Mouse (Mus musculus): ENCODE measurements around the gene Lpp. TPM values are rescaled to one million over a fixed set of nuclear protein-coding genes. Genes with fewer than 3 reads are reported as not detected.

The Lpp gene
- polyA plus RNA-seq, 1 experiment from 2014 or later: 42.7 TPM

GRCm38 (mm10) chr16:24558458-24558857 lies 165.2 kb downstream of the Lpp start:
- DNase-seq (ENCODE audit: low spot score) (no peak), ATAC-seq (ENCODE audit: low read depth) (no peak)
- no peak overlapping the region for H3K27ac ChIP-seq (replicated peaks; ENCODE audit: low read depth, low read length)
- H3K9ac ChIP-seq (ENCODE audit: low read depth, low read length): no peak overlapping the region
- H3K4me3 ChIP-seq (ENCODE audit: low read depth, low read length): no peak overlapping the region
- no peaks in the 10 kb centered on the region for H3K9me3 ChIP-seq (ENCODE audit: control insufficient read depth, low read length)
- H3K36me3 ChIP-seq (ENCODE audit: control insufficient read depth, insufficient read depth, low read length): no peaks in the 10 kb centered on the region
- H3K4me1 ChIP-seq (ENCODE audit: control insufficient read depth, insufficient read depth, low read length): no peaks in the 10 kb centered on the region; the same call in 1 of the 2 replicates
- H3K4me2 ChIP-seq (ENCODE audit: low read depth, low read length): no peak overlapping the region
- WGBS: 67% methylated on average over 4 of the region's 4 CpGs
- no peaks in the 10 kb centered on the region for H3K27me3 ChIP-seq (replicated peaks; ENCODE audit: control insufficient read depth, insufficient read depth, low read length)

GRCm38 (mm10) chr16:24559811-24560210 lies 166.5 kb downstream of the Lpp start:
- WGBS: 92% methylated on average over 4 of the region's 4 CpGs

GRCm38 (mm10) chr16:24560998-24561397 lies 167.7 kb downstream of the Lpp start:
- H3K36me3 ChIP-seq (ENCODE audit: control insufficient read depth, insufficient read depth, low read length): no peaks in the 10 kb centered on the region
- no peak overlapping the region for H3K9ac ChIP-seq (ENCODE audit: low read depth, low read length)
- 89% methylated on average over 2 of the region's 2 CpGs for WGBS
- no peak for ATAC-seq (ENCODE audit: low read depth)
- DNase-seq (ENCODE audit: low spot score): no peak
- no peaks in the 10 kb centered on the region for H3K9me3 ChIP-seq (ENCODE audit: control insufficient read depth, low read length)
- no peak overlapping the region for H3K4me2 ChIP-seq (ENCODE audit: low read depth, low read length)
- H3K4me1 ChIP-seq (ENCODE audit: control insufficient read depth, insufficient read depth, low read length): peaks cover 13% of the 10 kb centered on the region
- H3K4me3 ChIP-seq (ENCODE audit: low read depth, low read length): no peak overlapping the region
- H3K27me3 ChIP-seq (replicated peaks; ENCODE audit: control insufficient read depth, insufficient read depth, low read length): no peaks in the 10 kb centered on the region
- no peak overlapping the region for H3K27ac ChIP-seq (replicated peaks; ENCODE audit: low read depth, low read length)

More at GRCm38 (mm10) chr16:24559811-24560210, 166.5 kb downstream of the Lpp start:
- no peaks in the 10 kb centered on the region for H3K9me3 ChIP-seq (ENCODE audit: control insufficient read depth, low read length)
- no peaks in the 10 kb centered on the region for H3K27me3 ChIP-seq (replicated peaks; ENCODE audit: control insufficient read depth, insufficient read depth, low read length)
- H3K4me2 ChIP-seq (ENCODE audit: low read depth, low read length): no peak overlapping the region
- no peak overlapping the region for H3K4me3 ChIP-seq (ENCODE audit: low read depth, low read length)
- no peak overlapping the region for H3K9ac ChIP-seq (ENCODE audit: low read depth, low read length)
- peaks cover under 1% of the 10 kb centered on the region; the same call in 1 of the 2 replicates for H3K4me1 ChIP-seq (ENCODE audit: control insufficient read depth, insufficient read depth, low read length)
- H3K36me3 ChIP-seq (ENCODE audit: control insufficient read depth, insufficient read depth, low read length): no peaks in the 10 kb centered on the region
- no peak overlapping the region for H3K27ac ChIP-seq (replicated peaks; ENCODE audit: low read depth, low read length)
- DNase-seq (ENCODE audit: low spot score) (no peak), ATAC-seq (ENCODE audit: low read depth) (no peak)

- no peak for DNase-seq (ENCODE audit: low spot score)
- no peak overlapping the region for H3K4me3 ChIP-seq (ENCODE audit: low read depth, low read length)
- no peaks in the 10 kb centered on the region for H3K9me3 ChIP-seq (ENCODE audit: control insufficient read depth, low read length)
- H3K4me2 ChIP-seq (ENCODE audit: low read depth, low read length): no peak overlapping the region
- no peaks in the 10 kb centered on the region for H3K27me3 ChIP-seq (replicated peaks; ENCODE audit: control insufficient read depth, insufficient read depth, low read length)
- no peak for ATAC-seq (ENCODE audit: low read depth)
- no peak overlapping the region for H3K9ac ChIP-seq (ENCODE audit: low read depth, low read length)
- no peak overlapping the region for H3K27ac ChIP-seq (replicated peaks; ENCODE audit: low read depth, low read length)
- no peaks in the 10 kb centered on the region for H3K36me3 ChIP-seq (ENCODE audit: control insufficient read depth, insufficient read depth, low read length)
- whole genome bisulfite sequencing: 63% methylated on average over 4 of the region's 4 CpGs
- H3K4me1 ChIP-seq (ENCODE audit: control insufficient read depth, insufficient read depth, low read length): peaks cover 19% of the 10 kb centered on the region
These were observed 168.3 kb downstream of the Lpp start for GRCm38 (mm10) chr16:24561602-24562001.

GRCm38 (mm10) chr16:24565311-24565710 lies 172.0 kb downstream of the Lpp start:
- DNase-seq (ENCODE audit: low spot score): peak; percentile 65
- Histone ChIP-seq H3K27me3 (replicated peaks; ENCODE audit: control insufficient read depth, insufficient read depth, low read length) (no peaks in the 10 kb centered on the region), H3K27ac (replicated peaks; ENCODE audit: low read depth, low read length) (peak overlapping the region; percentile 52; the same call in 1 of the 2 replicates), H3K4me1 (ENCODE audit: control insufficient read depth, insufficient read depth, low read length) (peaks cover 33% of the 10 kb centered on the region), H3K4me3 (ENCODE audit: low read depth, low read length) (no peak overlapping the region), H3K9ac (ENCODE audit: low read depth, low read length) (no peak overlapping the region), H3K4me2 (ENCODE audit: low read depth, low read length) (no peak overlapping the region), H3K9me3 (ENCODE audit: control insufficient read depth, low read length) (no peaks in the 10 kb centered on the region), H3K36me3 (ENCODE audit: control insufficient read depth, insufficient read depth, low read length) (no peaks in the 10 kb centered on the region)
- ATAC-seq (ENCODE audit: low read depth): no peak
- WGBS: 42% methylated on average over 7 of the region's 7 CpGs

GRCm38 (mm10) chr16:24566277-24566676 lies 173.0 kb downstream of the Lpp start:
- peaks cover 33% of the 10 kb centered on the region for H3K4me1 ChIP-seq (ENCODE audit: control insufficient read depth, insufficient read depth, low read length)
- no peaks in the 10 kb centered on the region for H3K9me3 ChIP-seq (ENCODE audit: control insufficient read depth, low read length)
- H3K27me3 ChIP-seq (replicated peaks; ENCODE audit: control insufficient read depth, insufficient read depth, low read length): no peaks in the 10 kb centered on the region
- peak overlapping the region; percentile 24 for H3K27ac ChIP-seq (replicated peaks; ENCODE audit: low read depth, low read length)
- H3K36me3 ChIP-seq (ENCODE audit: control insufficient read depth, insufficient read depth, low read length): no peaks in the 10 kb centered on the region
- DNase-seq (ENCODE audit: low spot score) (peak; percentile 87), ATAC-seq (ENCODE audit: low read depth) (peak; percentile 78)
- 54% methylated on average over 3 of the region's 3 CpGs for WGBS
- no peak overlapping the region for H3K9ac ChIP-seq (ENCODE audit: low read depth, low read length)
- no peak overlapping the region for H3K4me2 ChIP-seq (ENCODE audit: low read depth, low read length)
- H3K4me3 ChIP-seq (ENCODE audit: low read depth, low read length): no peak overlapping the region

GRCm38 (mm10) chr16:24567562-24567961 lies 174.3 kb downstream of the Lpp start:
- Histone ChIP-seq H3K36me3 (ENCODE audit: control insufficient read depth, insufficient read depth, low read length) (no peaks in the 10 kb centered on the region), H3K27ac (replicated peaks; ENCODE audit: low read depth, low read length) (no peak overlapping the region), H3K4me2 (ENCODE audit: low read depth, low read length) (no peak overlapping the region), H3K9ac (ENCODE audit: low read depth, low read length) (no peak overlapping the region), H3K9me3 (ENCODE audit: control insufficient read depth, low read length) (no peaks in the 10 kb centered on the region), H3K4me1 (ENCODE audit: control insufficient read depth, insufficient read depth, low read length) (peaks cover 33% of the 10 kb centered on the region), H3K4me3 (ENCODE audit: low read depth, low read length) (no peak overlapping the region), H3K27me3 (replicated peaks; ENCODE audit: control insufficient read depth, insufficient read depth, low read length) (no peaks in the 10 kb centered on the region)
- WGBS: 72% methylated on average over 3 of the region's 3 CpGs
- DNase-seq (ENCODE audit: low spot score): no peak
- ATAC-seq (ENCODE audit: low read depth): 0 out of 2 replicates have a peak, but pooled peaks have one; percentile 35

- Histone ChIP-seq H3K4me2 (ENCODE audit: low read depth, low read length) (no peak overlapping the region), H3K27me3 (replicated peaks; ENCODE audit: control insufficient read depth, insufficient read depth, low read length) (no peaks in the 10 kb centered on the region), H3K4me3 (ENCODE audit: low read depth, low read length) (no peak overlapping the region), H3K4me1 (ENCODE audit: control insufficient read depth, insufficient read depth, low read length) (peaks cover 33% of the 10 kb centered on the region), H3K36me3 (ENCODE audit: control insufficient read depth, insufficient read depth, low read length) (no peaks in the 10 kb centered on the region), H3K9ac (ENCODE audit: low read depth, low read length) (no peak overlapping the region), H3K9me3 (ENCODE audit: control insufficient read depth, low read length) (no peaks in the 10 kb centered on the region), H3K27ac (replicated peaks; ENCODE audit: low read depth, low read length) (no peak overlapping the region)
- ATAC-seq (ENCODE audit: low read depth) (no peak), DNase-seq (ENCODE audit: low spot score) (no peak)
- 55% methylated on average over 3 of the region's 3 CpGs for WGBS
These were observed 174.8 kb downstream of the Lpp start for GRCm38 (mm10) chr16:24568061-24568460.

GRCm38 (mm10) chr16:24569681-24570080 lies 176.4 kb downstream of the Lpp start:
- DNase-seq (ENCODE audit: low spot score) (peak; percentile 34), ATAC-seq (ENCODE audit: low read depth) (0 out of 2 replicates have a peak, but pooled peaks have one; percentile 32)
- 79% methylated on average over 5 of the region's 5 CpGs for WGBS
- Histone ChIP-seq H3K4me3 (ENCODE audit: low read depth, low read length) (no peak overlapping the region), H3K36me3 (ENCODE audit: control insufficient read depth, insufficient read depth, low read length) (no peaks in the 10 kb centered on the region), H3K27ac (replicated peaks; ENCODE audit: low read depth, low read length) (no peak overlapping the region), H3K9ac (ENCODE audit: low read depth, low read length) (no peak overlapping the region), H3K4me2 (ENCODE audit: low read depth, low read length) (no peak overlapping the region), H3K27me3 (replicated peaks; ENCODE audit: control insufficient read depth, insufficient read depth, low read length) (no peaks in the 10 kb centered on the region), H3K4me1 (ENCODE audit: control insufficient read depth, insufficient read depth, low read length) (peaks cover 33% of the 10 kb centered on the region), H3K9me3 (ENCODE audit: control insufficient read depth, low read length) (no peaks in the 10 kb centered on the region)

Data from embryonic facial prominence, embryonic 14.5 days (tissue).